Mouse (Mus musculus) hindbrain, embryonic 15.5 days (tissue): ENCODE data around the gene Cenpx. TPM values are rescaled to one million over a fixed set of nuclear protein-coding genes. Genes with fewer than 3 reads are reported as not detected.
A peak's percentile ranks its signal among the peaks of the same experiment; 100 is the strongest.

Experiments used
- ATAC-seq: fragments of 200-750 bp; cut with Nextera tagmentation; 2 replicates; pipeline ENCODE4 v1.8.0; 2017; ENCODE audit warnings: low read depth, moderate number of reproducible peaks, moderate TSS enrichment; ENCODE audit not compliant: low FRiP score
- H3K27ac ChIP-seq: fragments of 300-500 bp; sonication (generic); replicated peaks from 2 replicates; pipeline ENCODE4 v1.5.1; 2015; ENCODE audit warnings: mild to moderate bottlenecking, inconsistent platforms
- H3K27me3 ChIP-seq: fragments of 300-500 bp; sonication (generic); 2 replicates; pipeline ENCODE4 v1.6.1; 2015; ENCODE audit warnings: control low read depth, inconsistent platforms
- H3K36me3 ChIP-seq: fragments of 300-500 bp; sonication (generic); 2 replicates; pipeline ENCODE4 v1.6.1; 2015; ENCODE audit warnings: control low read depth, inconsistent platforms
- H3K4me1 ChIP-seq: fragments of 300-500 bp; sonication (generic); replicated peaks from 2 replicates; pipeline ENCODE4 v1.6.1; 2015; ENCODE audit warnings: control low read depth, inconsistent platforms
- H3K4me2 ChIP-seq: fragments of 300-500 bp; sonication (generic); 2 replicates; pipeline ENCODE4 v1.6.1; 2015; ENCODE audit warnings: moderate library complexity, mild to moderate bottlenecking, inconsistent platforms
- H3K4me3 ChIP-seq: fragments of 300-500 bp; sonication (generic); 2 replicates; pipeline ENCODE4 v1.5.1; 2015; ENCODE audit warnings: mild to moderate bottlenecking, inconsistent platforms
- H3K9ac ChIP-seq: fragments of 300-500 bp; sonication (generic); 2 replicates; pipeline ENCODE4 v1.6.1; 2015; ENCODE audit warnings: inconsistent platforms
- H3K9me3 ChIP-seq: fragments of 300-500 bp; sonication (generic); 2 replicates; pipeline ENCODE4 v1.6.1; 2016; ENCODE audit warnings: control low read depth, inconsistent platforms
- WGBS: fragments of 180-500 bp; shearing (Covaris S2); methylation state at CpG from one replicate; pipeline ENCODE4 v1.1.7; 2015; 5-methylcytosine and 5-hydroxymethylcytosine counted together
- polyA plus RNA-seq: library from polyadenylated mRNA; unstranded; fragments of >200 nt; fragmentation: Nextera tagmentation; extraction: Ambion mirVana; gene quantifications from 2 replicates; pipeline ENCODE4 v1.2.1, GENCODE M21; 2015

Cenpx gene
- polyA plus RNA-seq, 1 experiment from 2014 or later: 107 TPM

- no peak overlapping the region for H3K27ac ChIP-seq
- H3K9me3 ChIP-seq: no peaks in the 10 kb centered on the region
- peaks cover 33% of the 10 kb centered on the region for H3K4me1 ChIP-seq
- H3K36me3 ChIP-seq: 0 out of 2 replicates have a peak, but pooled peaks cover 3% of the 10 kb centered on the region
- no peak overlapping the region for H3K9ac ChIP-seq
- no peak overlapping the region for H3K4me3 ChIP-seq
- H3K4me2 ChIP-seq: no peak overlapping the region
- H3K27me3 ChIP-seq: no peaks in the 10 kb centered on the region
- WGBS: 41% methylated on average over 5 of the region's 5 CpGs
- no peak for ATAC-seq
These were observed 5.6 kb downstream of the Cenpx start for GRCm38 (mm10) chr11:120707969-120708368.

- Histone ChIP-seq H3K36me3 (peaks cover 6% of the 10 kb centered on the region; the same call in 1 of the 2 replicates), H3K27ac (no peak overlapping the region), H3K9me3 (no peaks in the 10 kb centered on the region), H3K27me3 (no peaks in the 10 kb centered on the region), H3K4me1 (peaks cover 25% of the 10 kb centered on the region), H3K9ac (no peak overlapping the region), H3K4me2 (no peak overlapping the region), H3K4me3 (no peak overlapping the region)
- WGBS: 15% methylated on average over 12 of the region's 12 CpGs
- no peak for ATAC-seq
These were observed 6.3 kb downstream of the Cenpx start for GRCm38 (mm10) chr11:120707225-120707624.

- Histone ChIP-seq H3K9ac (no peak overlapping the region), H3K4me2 (no peak overlapping the region), H3K27ac (no peak overlapping the region), H3K36me3 (peaks cover 14% of the 10 kb centered on the region; the same call in 1 of the 2 replicates), H3K4me3 (no peak overlapping the region), H3K9me3 (no peaks in the 10 kb centered on the region), H3K4me1 (peaks cover 22% of the 10 kb centered on the region), H3K27me3 (no peaks in the 10 kb centered on the region)
- WGBS: 65% methylated on average over 5 of the region's 5 CpGs
- no peak for ATAC-seq
These were observed 7.4 kb downstream of the Cenpx start for GRCm38 (mm10) chr11:120706120-120706519.

GRCm38 (mm10) chr11:120704486-120705325, 8.8 kb downstream of the Cenpx start:
- no peaks in the 10 kb centered on the region for H3K27me3 ChIP-seq
- ATAC-seq: no peak
- no peak overlapping the region for H3K4me3 ChIP-seq
- H3K36me3 ChIP-seq: peaks cover 14% of the 10 kb centered on the region; the same call in 1 of the 2 replicates
- H3K4me2 ChIP-seq: no peak overlapping the region
- 0 out of 2 replicates have a peak overlapping the region, but pooled peaks have one; percentile 7 for H3K9ac ChIP-seq
- WGBS: 23% methylated on average over 8 of the region's 8 CpGs
- no peak overlapping the region for H3K27ac ChIP-seq
- H3K4me1 ChIP-seq: peaks cover 22% of the 10 kb centered on the region
- no peaks in the 10 kb centered on the region for H3K9me3 ChIP-seq

- Histone ChIP-seq H3K36me3 (peaks cover 14% of the 10 kb centered on the region; the same call in 1 of the 2 replicates), H3K9ac (no peak overlapping the region), H3K4me3 (no peak overlapping the region), H3K4me2 (no peak overlapping the region), H3K27me3 (no peaks in the 10 kb centered on the region), H3K9me3 (no peaks in the 10 kb centered on the region), H3K4me1 (peaks cover 22% of the 10 kb centered on the region), H3K27ac (no peak overlapping the region)
- WGBS: 32% methylated on average over 15 of the region's 15 CpGs
- no peak for ATAC-seq
These were observed 9.7 kb downstream of the Cenpx start for GRCm38 (mm10) chr11:120703696-120704454.

GRCm38 (mm10) chr11:120697741-120698140, 15.8 kb downstream of the Cenpx start:
- no peak overlapping the region for H3K9ac ChIP-seq
- no peak overlapping the region for H3K4me3 ChIP-seq
- no peak for ATAC-seq
- H3K9me3 ChIP-seq: no peaks in the 10 kb centered on the region
- no peaks in the 10 kb centered on the region for H3K27me3 ChIP-seq
- no peak overlapping the region for H3K4me2 ChIP-seq
- H3K36me3 ChIP-seq: peaks cover 18% of the 10 kb centered on the region
- no peak overlapping the region for H3K27ac ChIP-seq
- no peaks in the 10 kb centered on the region for H3K4me1 ChIP-seq
- 75% methylated on average over 10 of the region's 10 CpGs for WGBS

GRCm38 (mm10) chr11:120696568-120696967, 17.0 kb downstream of the Cenpx start:
- no peaks in the 10 kb centered on the region for H3K27me3 ChIP-seq
- 91% methylated on average over 6 of the region's 6 CpGs for WGBS
- no peaks in the 10 kb centered on the region for H3K4me1 ChIP-seq
- H3K36me3 ChIP-seq: peaks cover 11% of the 10 kb centered on the region
- no peak overlapping the region for H3K4me2 ChIP-seq
- H3K9me3 ChIP-seq: no peaks in the 10 kb centered on the region
- no peak overlapping the region for H3K4me3 ChIP-seq
- no peak overlapping the region for H3K27ac ChIP-seq
- ATAC-seq: no peak
- H3K9ac ChIP-seq: no peak overlapping the region

GRCm38 (mm10) chr11:120695641-120696040, 17.9 kb downstream of the Cenpx start:
- Histone ChIP-seq H3K9ac (no peak overlapping the region), H3K36me3 (peaks cover 9% of the 10 kb centered on the region; the same call in 1 of the 2 replicates), H3K4me3 (no peak overlapping the region), H3K27ac (no peak overlapping the region), H3K4me1 (no peaks in the 10 kb centered on the region), H3K9me3 (no peaks in the 10 kb centered on the region), H3K4me2 (no peak overlapping the region), H3K27me3 (no peaks in the 10 kb centered on the region)
- 41% methylated on average over 12 of the region's 12 CpGs for WGBS
- peak; percentile 42; the same call in 1 of the 2 replicates for ATAC-seq

- no peaks in the 10 kb centered on the region for H3K4me1 ChIP-seq
- H3K27me3 ChIP-seq: no peaks in the 10 kb centered on the region
- H3K4me2 ChIP-seq: no peak overlapping the region
- no peaks in the 10 kb centered on the region for H3K9me3 ChIP-seq
- H3K27ac ChIP-seq: no peak overlapping the region
- 15% methylated on average over 4 of the region's 4 CpGs for WGBS
- H3K9ac ChIP-seq: no peak overlapping the region
- H3K36me3 ChIP-seq: peaks cover 9% of the 10 kb centered on the region; the same call in 1 of the 2 replicates
- H3K4me3 ChIP-seq: no peak overlapping the region
- peak; percentile 69; the same call in 1 of the 2 replicates for ATAC-seq
These were observed 18.4 kb downstream of the Cenpx start for GRCm38 (mm10) chr11:120695184-120695583.

- 52% methylated on average over 3 of the region's 3 CpGs for WGBS
- Histone ChIP-seq H3K36me3 (peaks cover 9% of the 10 kb centered on the region; the same call in 1 of the 2 replicates), H3K4me1 (no peaks in the 10 kb centered on the region), H3K27me3 (no peaks in the 10 kb centered on the region), H3K9me3 (no peaks in the 10 kb centered on the region), H3K4me2 (no peak overlapping the region), H3K9ac (no peak overlapping the region), H3K27ac (no peak overlapping the region), H3K4me3 (no peak overlapping the region)
- ATAC-seq: no peak
These were observed 20.1 kb downstream of the Cenpx start for GRCm38 (mm10) chr11:120693461-120693860.

- Histone ChIP-seq H3K9me3 (no peaks in the 10 kb centered on the region), H3K27ac (no peak overlapping the region), H3K4me1 (no peaks in the 10 kb centered on the region), H3K4me3 (no peak overlapping the region), H3K27me3 (no peaks in the 10 kb centered on the region), H3K36me3 (peaks cover 9% of the 10 kb centered on the region; the same call in 1 of the 2 replicates), H3K4me2 (no peak overlapping the region), H3K9ac (no peak overlapping the region)
- 96% methylated on average over 4 of the region's 4 CpGs for WGBS
- no peak for ATAC-seq
These were observed 21.0 kb downstream of the Cenpx start for GRCm38 (mm10) chr11:120692471-120693011.

GRCm38 (mm10) chr11:120689365-120689764, 24.2 kb downstream of the Cenpx start:
- Histone ChIP-seq H3K4me1 (no peaks in the 10 kb centered on the region), H3K27me3 (no peaks in the 10 kb centered on the region), H3K4me3 (no peak overlapping the region), H3K36me3 (peaks cover 3% of the 10 kb centered on the region; the same call in 1 of the 2 replicates), H3K9me3 (no peaks in the 10 kb centered on the region), H3K4me2 (no peak overlapping the region), H3K9ac (no peak overlapping the region), H3K27ac (no peak overlapping the region)
- 90% methylated on average over 3 of the region's 3 CpGs for WGBS
- no peak for ATAC-seq
